Mouse (Mus musculus) spleen, adult 2 months (tissue): Measurements from ENCODE around the gene 1700008O03Rik.

ENCODE experiments used
- CTCF ChIP-seq: fragments of 200-500 bp; IDR thresholded peaks from 2 replicates; pipeline ENCODE4 v1.5.1; 2011; ENCODE audit warnings: mild to moderate bottlenecking, inconsistent platforms; ENCODE audit not compliant: insufficient read depth, insufficient read length, insufficient replicate concordance; ENCODE audit errors: extremely low read depth
- POLR2A ChIP-seq: fragments of 200-500 bp; IDR thresholded peaks from 2 replicates; pipeline ENCODE4 v1.6.1; 2011; ENCODE audit warnings: low read depth, low read length, inconsistent platforms

DNA sequence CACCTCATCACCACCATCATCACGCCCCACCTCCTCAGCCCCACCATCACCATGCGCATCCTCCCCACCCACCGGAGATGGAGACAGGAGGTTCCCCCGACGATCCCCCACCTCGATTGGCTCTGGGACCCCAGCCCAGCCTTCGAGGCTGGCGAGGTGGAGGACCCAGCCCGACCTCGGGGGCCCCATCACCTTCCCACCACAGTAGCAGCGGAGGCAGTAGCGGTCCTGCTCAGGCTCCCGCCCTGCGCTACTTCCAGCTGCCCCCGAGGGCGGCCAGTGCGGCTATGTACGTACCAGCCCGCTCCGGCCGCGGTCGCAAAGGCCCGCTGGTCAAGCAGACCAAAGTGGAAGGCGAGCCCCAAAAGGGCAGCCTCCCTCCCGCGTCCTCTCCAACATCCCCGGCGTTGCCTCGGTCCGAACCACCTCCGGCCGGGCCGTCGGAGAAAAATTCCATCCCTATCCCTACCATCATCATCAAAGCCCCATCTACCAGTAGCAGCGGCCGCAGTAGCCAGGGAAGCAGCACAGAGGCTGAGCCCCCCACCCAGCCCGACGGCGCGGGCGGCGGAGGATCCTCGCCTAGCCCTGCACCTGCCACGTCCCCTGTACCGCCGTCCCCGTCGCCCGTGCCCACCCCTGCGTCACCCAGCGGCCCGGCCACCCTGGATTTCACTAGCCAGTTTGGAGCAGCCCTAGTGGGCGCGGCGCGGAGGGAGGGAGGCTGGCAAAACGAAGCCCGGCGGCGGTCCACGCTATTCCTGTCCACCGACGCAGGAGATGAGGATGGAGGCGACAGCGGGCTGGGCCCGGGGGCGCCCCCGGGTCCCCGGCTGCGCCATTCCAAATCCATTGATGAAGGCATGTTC is 33.5 kb downstream of the 1700008O03Rik start:
- TF ChIP-seq CTCF (no peak), POLR2A (no peak)
